Mouse (Mus musculus): ENCODE data around the gene Syndig1. TPM values are rescaled to one million over a fixed set of nuclear protein-coding genes. Genes with fewer than 3 reads are reported as not detected.

The Syndig1 gene
- polyA plus RNA-seq, 1 experiment from 2014 or later, result 16.6 TPM

DNA sequence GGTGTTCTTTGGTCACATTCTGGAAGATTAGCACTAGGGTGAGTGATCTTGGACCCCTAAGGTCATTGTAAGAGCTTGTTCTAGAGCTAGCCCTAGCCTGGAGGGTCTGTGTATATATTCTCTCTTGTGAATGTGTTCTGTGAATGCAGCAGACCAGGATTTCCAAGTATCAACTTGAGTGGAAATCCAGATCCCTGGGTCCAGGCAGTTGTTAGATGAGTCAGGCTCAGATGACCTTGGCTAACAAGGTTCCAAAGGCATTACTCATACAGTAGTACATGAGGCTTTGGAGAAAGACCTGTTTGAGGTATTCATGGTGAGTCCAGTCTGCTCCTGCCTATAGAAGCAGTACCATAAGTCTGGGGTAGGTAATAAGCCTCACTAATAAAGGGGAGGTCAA, 103.1 kb downstream of the Syndig1 start:
- Histone ChIP-seq H3K4me2 (replicated peaks) (no peak overlapping the region), H3K4me3 (no peak overlapping the region), H3K27ac (replicated peaks) (no peak overlapping the region), H3K27me3 (no peaks in the 10 kb centered on the region), H3K36me3 (no peaks in the 10 kb centered on the region), H3K9ac (replicated peaks) (no peak overlapping the region), H3K4me1 (no peaks in the 10 kb centered on the region), H3K9me3 (no peaks in the 10 kb centered on the region)
- ATAC-seq (replicated peaks), result no peak

- Histone ChIP-seq H3K4me3 (no peak overlapping the region), H3K27me3 (no peaks in the 10 kb centered on the region), H3K9me3 (no peaks in the 10 kb centered on the region), H3K27ac (replicated peaks) (no peak overlapping the region), H3K9ac (replicated peaks) (no peak overlapping the region), H3K36me3 (no peaks in the 10 kb centered on the region), H3K4me2 (replicated peaks) (no peak overlapping the region), H3K4me1 (no peaks in the 10 kb centered on the region)
- no peak for ATAC-seq (replicated peaks)
- WGBS, result 27% methylated on average over 2 of the region's 2 CpGs
These were observed 104.4 kb downstream of the Syndig1 start for GRCm38 (mm10) chr2:149933247-149933898.

DNA sequence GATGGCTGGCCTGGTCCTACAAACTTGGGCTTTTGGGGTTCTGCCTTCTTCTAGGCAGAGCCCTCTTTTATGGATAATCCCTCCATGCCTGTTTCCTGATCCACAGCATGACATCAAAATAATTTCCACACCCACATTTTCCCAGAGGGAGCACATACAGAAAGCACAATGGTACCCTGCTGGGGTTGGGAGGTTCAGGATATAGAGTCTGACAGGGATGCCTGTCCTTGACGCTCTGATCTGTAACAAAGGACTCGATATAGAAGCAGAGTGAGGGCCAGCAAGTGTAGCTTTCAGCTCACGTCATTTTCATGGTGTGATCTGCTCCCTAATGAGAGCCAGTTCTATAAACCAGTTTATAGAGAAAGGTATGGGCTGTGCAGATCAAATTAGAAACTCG, 105.1 kb downstream of the Syndig1 start:
- no peaks in the 10 kb centered on the region for H3K36me3 ChIP-seq
- H3K9me3 ChIP-seq, result no peaks in the 10 kb centered on the region
- H3K27ac ChIP-seq (replicated peaks), result no peak overlapping the region
- H3K4me1 ChIP-seq, result no peaks in the 10 kb centered on the region
- H3K9ac ChIP-seq (replicated peaks), result no peak overlapping the region
- no peak overlapping the region for H3K4me2 ChIP-seq (replicated peaks)
- no peaks in the 10 kb centered on the region for H3K27me3 ChIP-seq
- no peak overlapping the region for H3K4me3 ChIP-seq
- 7% methylated on average over 4 of the region's 4 CpGs for WGBS
- peak; percentile 32; the same call in 1 of the 2 replicates for ATAC-seq (replicated peaks)

DNA sequence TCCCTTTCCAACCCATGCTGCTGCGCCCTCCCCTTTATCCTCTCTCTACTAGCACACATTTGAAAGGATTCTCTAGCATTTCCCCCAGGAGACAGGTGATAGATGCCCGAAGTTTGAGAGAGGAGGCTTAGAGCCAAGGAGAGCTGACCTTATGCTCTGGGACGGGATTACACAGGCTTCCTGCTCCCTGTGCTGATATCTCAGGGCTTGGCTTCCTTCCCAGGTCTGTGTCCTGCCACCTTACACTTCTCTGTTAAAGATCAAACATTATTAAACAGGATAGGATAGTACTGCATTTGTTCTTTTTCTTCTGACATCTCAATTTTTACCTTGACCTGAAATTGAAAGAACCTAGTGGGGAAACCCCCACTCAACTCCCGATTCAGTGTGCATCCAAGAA, 109.8 kb downstream of the Syndig1 start:
- Histone ChIP-seq H3K36me3 (no peaks in the 10 kb centered on the region), H3K27ac (replicated peaks) (no peak overlapping the region), H3K4me2 (replicated peaks) (no peak overlapping the region), H3K4me3 (no peak overlapping the region), H3K9ac (replicated peaks) (no peak overlapping the region), H3K9me3 (no peaks in the 10 kb centered on the region), H3K27me3 (no peaks in the 10 kb centered on the region), H3K4me1 (no peaks in the 10 kb centered on the region)
- ATAC-seq (replicated peaks), result no peak
- 76% methylated on average over 4 of the region's 4 CpGs for WGBS

GRCm38 (mm10) chr2:149939586-149939985, 110.6 kb downstream of the Syndig1 start:
- ATAC-seq (replicated peaks), result no peak

GRCm38 (mm10) chr2:149950641-149951040, 121.6 kb downstream of the Syndig1 start:
- 88% methylated on average over 4 of the region's 4 CpGs for WGBS
- Histone ChIP-seq H3K4me1 (no peaks in the 10 kb centered on the region), H3K4me2 (replicated peaks) (no peak overlapping the region)

More at GRCm38 (mm10) chr2:149939586-149939985, 110.6 kb downstream of the Syndig1 start:
- H3K4me1 ChIP-seq, result no peaks in the 10 kb centered on the region
- WGBS, result 30% methylated on average over 2 of the region's 2 CpGs
- no peak overlapping the region for H3K4me3 ChIP-seq
- H3K4me2 ChIP-seq (replicated peaks), result no peak overlapping the region
- H3K27me3 ChIP-seq, result no peaks in the 10 kb centered on the region
- no peaks in the 10 kb centered on the region for H3K36me3 ChIP-seq
- H3K9ac ChIP-seq (replicated peaks), result no peak overlapping the region
- no peaks in the 10 kb centered on the region for H3K9me3 ChIP-seq
- no peak overlapping the region for H3K27ac ChIP-seq (replicated peaks)

DNA sequence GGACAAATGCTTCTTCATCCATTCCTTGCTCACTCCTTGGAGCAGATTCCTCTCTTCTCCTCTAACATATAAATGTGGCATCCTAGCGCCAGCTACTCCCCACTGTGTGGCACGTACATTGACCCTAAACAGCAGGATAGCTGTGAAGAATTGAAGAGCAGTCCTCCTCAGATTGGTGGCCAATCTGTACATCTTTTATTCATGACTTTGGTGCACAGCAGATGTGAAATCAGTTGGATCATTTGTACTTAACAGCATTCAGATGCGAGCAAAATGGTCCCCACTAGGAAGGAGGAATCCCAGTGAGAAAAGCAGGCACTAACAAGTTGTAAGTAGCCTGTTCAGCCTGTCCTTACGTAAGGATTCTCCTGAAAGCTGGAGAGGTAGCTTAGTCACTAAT, 142.0 kb downstream of the Syndig1 start:
- Histone ChIP-seq H3K9me3 (no peaks in the 10 kb centered on the region), H3K4me3 (no peak overlapping the region), H3K4me2 (replicated peaks) (no peak overlapping the region), H3K4me1 (peaks cover 5% of the 10 kb centered on the region; the same call in 1 of the 2 replicates), H3K36me3 (no peaks in the 10 kb centered on the region), H3K27ac (replicated peaks) (no peak overlapping the region), H3K27me3 (no peaks in the 10 kb centered on the region), H3K9ac (replicated peaks) (no peak overlapping the region)
- ATAC-seq (replicated peaks), result 0 out of 2 replicates have a peak, but pooled peaks have one; percentile 43
- 47% methylated on average over 4 of the region's 4 CpGs for WGBS

More at GRCm38 (mm10) chr2:149950641-149951040, 121.6 kb downstream of the Syndig1 start:
- no peak overlapping the region for H3K9ac ChIP-seq (replicated peaks)
- H3K9me3 ChIP-seq, result no peaks in the 10 kb centered on the region
- H3K27ac ChIP-seq (replicated peaks), result no peak overlapping the region
- no peaks in the 10 kb centered on the region for H3K27me3 ChIP-seq
- ATAC-seq (replicated peaks), result no peak
- no peaks in the 10 kb centered on the region for H3K36me3 ChIP-seq
- no peak overlapping the region for H3K4me3 ChIP-seq

DNA sequence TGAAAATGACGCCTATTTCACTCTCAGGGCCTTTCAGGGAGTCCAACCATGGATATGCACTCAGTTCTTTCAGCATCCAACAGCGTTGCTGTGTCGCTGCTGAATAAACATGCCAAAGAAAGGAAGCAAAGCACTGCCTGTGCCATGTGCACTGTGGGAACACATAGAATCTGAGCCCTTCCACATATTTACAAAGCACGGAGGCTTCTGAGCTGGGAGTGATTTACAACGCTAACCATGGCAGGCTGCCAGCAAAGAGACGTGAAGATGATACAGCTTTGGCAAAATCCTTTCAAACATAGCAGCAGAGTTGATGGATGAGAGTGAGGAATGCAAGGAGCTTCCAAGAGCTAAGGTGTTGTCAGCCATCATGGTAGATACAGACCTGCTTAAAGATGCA, 144.6 kb downstream of the Syndig1 start:
- Histone ChIP-seq H3K27me3 (no peaks in the 10 kb centered on the region), H3K4me2 (replicated peaks) (no peak overlapping the region), H3K9ac (replicated peaks) (no peak overlapping the region), H3K27ac (replicated peaks) (0 out of 2 replicates have a peak overlapping the region, but pooled peaks have one; percentile 23), H3K4me3 (no peak overlapping the region), H3K9me3 (no peaks in the 10 kb centered on the region), H3K36me3 (no peaks in the 10 kb centered on the region), H3K4me1 (peaks cover 5% of the 10 kb centered on the region; the same call in 1 of the 2 replicates)
- ATAC-seq (replicated peaks), result peak; percentile 85; the same call in 1 of the 2 replicates
- WGBS, result 66% methylated on average over 6 of the region's 6 CpGs

DNA sequence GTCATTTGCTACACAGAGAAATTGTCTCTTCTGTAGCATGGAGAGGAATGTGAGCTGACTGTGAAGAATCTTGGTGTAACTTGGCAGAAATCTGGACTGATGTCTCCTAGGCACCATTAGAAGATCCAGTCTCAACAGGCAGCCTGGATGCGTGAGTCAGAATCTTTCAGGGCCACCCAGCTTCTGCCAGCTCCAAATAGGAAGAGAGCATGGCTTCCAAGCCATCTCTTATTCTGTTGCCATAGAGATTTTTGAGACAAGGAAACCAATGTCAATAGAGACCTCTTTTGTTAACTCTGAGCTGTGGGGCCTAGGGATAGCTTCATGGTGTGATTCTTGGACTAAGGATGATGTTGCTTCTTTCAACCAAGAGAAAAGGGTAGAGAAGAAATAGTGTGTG, 151.4 kb downstream of the Syndig1 start:
- no peaks in the 10 kb centered on the region for H3K27me3 ChIP-seq
- H3K4me1 ChIP-seq, result no peaks in the 10 kb centered on the region
- H3K9ac ChIP-seq (replicated peaks), result no peak overlapping the region
- H3K9me3 ChIP-seq, result no peaks in the 10 kb centered on the region
- WGBS, result 70% methylated on average over 1 of the region's 1 CpGs
- no peak overlapping the region for H3K4me3 ChIP-seq
- H3K36me3 ChIP-seq, result no peaks in the 10 kb centered on the region
- H3K27ac ChIP-seq (replicated peaks), result no peak overlapping the region
- ATAC-seq (replicated peaks), result no peak
- no peak overlapping the region for H3K4me2 ChIP-seq (replicated peaks)

DNA sequence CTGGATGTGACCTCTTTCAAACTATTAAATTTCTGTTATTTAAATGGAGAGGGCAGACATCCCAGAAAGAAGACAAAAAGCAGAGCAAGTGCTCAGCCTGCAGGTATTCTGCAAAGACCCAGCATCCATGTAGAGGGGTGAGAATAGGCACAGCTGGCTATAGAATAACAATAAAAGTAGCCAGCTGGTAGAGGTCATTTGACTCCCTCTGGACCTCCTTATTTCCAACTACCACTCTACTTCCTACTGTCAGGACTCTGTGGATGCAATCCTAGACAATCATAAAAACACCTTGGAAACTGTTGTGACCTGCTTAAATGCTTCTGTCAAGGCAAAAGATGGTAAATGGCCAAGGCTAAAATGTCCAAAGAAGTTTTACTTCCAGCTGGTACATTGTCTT, 153.5 kb downstream of the Syndig1 start:
- H3K9ac ChIP-seq (replicated peaks), result no peak overlapping the region
- no peak overlapping the region for H3K27ac ChIP-seq (replicated peaks)
- no peaks in the 10 kb centered on the region for H3K4me1 ChIP-seq
- no peaks in the 10 kb centered on the region for H3K9me3 ChIP-seq
- H3K36me3 ChIP-seq, result no peaks in the 10 kb centered on the region
- no peaks in the 10 kb centered on the region for H3K27me3 ChIP-seq
- no peak overlapping the region for H3K4me2 ChIP-seq (replicated peaks)
- no peak for ATAC-seq (replicated peaks)
- no peak overlapping the region for H3K4me3 ChIP-seq

- ATAC-seq (replicated peaks), result no peak
- no peaks in the 10 kb centered on the region for H3K4me1 ChIP-seq
- no peak overlapping the region for H3K4me2 ChIP-seq (replicated peaks)
- no peaks in the 10 kb centered on the region for H3K27me3 ChIP-seq
- no peak overlapping the region for H3K9ac ChIP-seq (replicated peaks)
- H3K27ac ChIP-seq (replicated peaks), result no peak overlapping the region
- WGBS, result 70% methylated on average over 1 of the region's 1 CpGs
- H3K36me3 ChIP-seq, result no peaks in the 10 kb centered on the region
- no peaks in the 10 kb centered on the region for H3K9me3 ChIP-seq
- H3K4me3 ChIP-seq, result no peak overlapping the region
These were observed 154.1 kb downstream of the Syndig1 start for GRCm38 (mm10) chr2:149983107-149983506.

GRCm38 (mm10) chr2:149987610-149988009, 158.6 kb downstream of the Syndig1 start:
- no peaks in the 10 kb centered on the region for H3K27me3 ChIP-seq
- H3K4me1 ChIP-seq, result no peaks in the 10 kb centered on the region
- H3K4me3 ChIP-seq, result no peak overlapping the region
- no peaks in the 10 kb centered on the region for H3K9me3 ChIP-seq
- no peak for ATAC-seq (replicated peaks)
- no peak overlapping the region for H3K9ac ChIP-seq (replicated peaks)
- H3K4me2 ChIP-seq (replicated peaks), result no peak overlapping the region
- no peaks in the 10 kb centered on the region for H3K36me3 ChIP-seq
- no peak overlapping the region for H3K27ac ChIP-seq (replicated peaks)

DNA sequence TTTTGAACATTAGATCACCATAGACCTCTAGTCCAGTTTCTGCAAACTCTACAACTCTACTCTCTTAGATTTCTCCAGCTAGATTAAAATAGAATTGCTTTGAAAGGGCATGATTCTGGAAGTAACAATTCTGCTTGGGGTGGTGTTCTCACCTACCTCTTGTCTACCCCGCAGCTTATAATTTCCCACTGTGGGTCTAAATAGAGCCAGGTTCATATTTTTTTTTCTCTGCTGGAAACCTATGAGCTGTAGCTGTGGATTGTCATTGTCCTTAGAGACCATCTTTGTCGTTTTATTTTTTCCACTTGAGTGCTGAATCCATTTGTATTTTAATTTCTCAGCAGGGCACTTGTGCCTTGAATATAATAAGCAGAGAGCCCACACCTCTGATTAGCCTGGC, 162.5 kb downstream of the Syndig1 start:
- Histone ChIP-seq H3K9ac (replicated peaks) (no peak overlapping the region), H3K4me2 (replicated peaks) (no peak overlapping the region), H3K27me3 (no peaks in the 10 kb centered on the region), H3K9me3 (no peaks in the 10 kb centered on the region), H3K4me1 (no peaks in the 10 kb centered on the region), H3K27ac (replicated peaks) (no peak overlapping the region), H3K36me3 (no peaks in the 10 kb centered on the region), H3K4me3 (no peak overlapping the region)
- ATAC-seq (replicated peaks), result no peak
- WGBS, result 18% methylated on average over 2 of the region's 2 CpGs
